Mouse (Mus musculus) adrenal gland (tissue): ENCODE measurements at regions not wholly inside any gene's neighbourhood (a gene's known extent, or its start where the extent isn't known, plus 50 kb on each side); places are given as distances from the start of the nearest gene placed in this dataset.
"Not testable (repeated sequence)": the region's sequence is repeated elsewhere in the genome, so short reads cannot be mapped to it uniquely, and the experiment has no call there.

Experiments
- intact Hi-C: fragments of 180-260 bp; cut with DNase I; formaldehyde crosslinking; loops from one replicate; pipeline ENCODE4 v1.15.1; 2025

- intact Hi-C loops, result no loop called here
Observed at GRCm38 (mm10) chr1:181262496-181262895, 50.7 kb upstream of the Wdr26 start.

- intact Hi-C loops, result no loop called here
Observed at GRCm38 (mm10) chr1:181263216-181263615, 51.4 kb upstream of the Wdr26 start.

GRCm38 (mm10) chr1:181270469-181270868 is 58.7 kb upstream of the Wdr26 start:
- intact Hi-C loops, result loop anchor here (5.0 kb wide), 4 partner anchors 67 to 347 kb away; no protein-coding TSS in a partner anchor

GRCm38 (mm10) chr1:181271164-181271563 is 59.4 kb upstream of the Wdr26 start:
- intact Hi-C loops, result loop anchor here (5.0 kb wide), 4 partner anchors 66 to 346 kb away; no protein-coding TSS in a partner anchor

GRCm38 (mm10) chr1:181271821-181272220 is 60.0 kb upstream of the Wdr26 start:
- intact Hi-C loops, result loop anchor here (5.0 kb wide), 4 partner anchors 65 to 345 kb away; no protein-coding TSS in a partner anchor

GRCm38 (mm10) chr1:181272622-181273296 is 61.0 kb upstream of the Wdr26 start:
- intact Hi-C loops, result loop anchor here (5.0 kb wide), 4 partner anchors 65 to 345 kb away; no protein-coding TSS in a partner anchor

- intact Hi-C loops, result loop anchor here (5.0 kb wide), 4 partner anchors 64 to 344 kb away; no protein-coding TSS in a partner anchor
Observed at GRCm38 (mm10) chr1:181273540-181274204, 61.9 kb upstream of the Wdr26 start.

- intact Hi-C loops, result no loop called here
Observed at GRCm38 (mm10) chr1:181280826-181281225, 69.0 kb upstream of the Wdr26 start.

- intact Hi-C loops, result not testable (repeated sequence)
Observed at GRCm38 (mm10) chr1:181282986-181283385, 69.4 kb upstream of the Cnih3 start.

- intact Hi-C loops, result not testable (repeated sequence)
Observed at GRCm38 (mm10) chr1:181283539-181283938, 68.9 kb upstream of the Cnih3 start.

GRCm38 (mm10) chr1:181284301-181285197 is 67.9 kb upstream of the Cnih3 start:
- intact Hi-C loops, result no loop called here

GRCm38 (mm10) chr1:181285600-181285999 is 66.8 kb upstream of the Cnih3 start:
- intact Hi-C loops, result no loop called here

- intact Hi-C loops, result no loop called here
Observed at GRCm38 (mm10) chr1:181286146-181286545, 66.3 kb upstream of the Cnih3 start.

- intact Hi-C loops, result no loop called here
Observed at GRCm38 (mm10) chr1:181287166-181287565, 65.3 kb upstream of the Cnih3 start.

- intact Hi-C loops, result no loop called here
Observed at GRCm38 (mm10) chr1:181289385-181290035, 62.9 kb upstream of the Cnih3 start.

- intact Hi-C loops, result no loop called here
Observed at GRCm38 (mm10) chr1:181291202-181291601, 61.2 kb upstream of the Cnih3 start.

GRCm38 (mm10) chr1:181291966-181292365 is 60.5 kb upstream of the Cnih3 start:
- intact Hi-C loops, result no loop called here

- intact Hi-C loops, result no loop called here
Observed at GRCm38 (mm10) chr1:181293079-181293865, 59.2 kb upstream of the Cnih3 start.

GRCm38 (mm10) chr1:181295651-181296050 is 56.8 kb upstream of the Cnih3 start:
- intact Hi-C loops, result no loop called here

GRCm38 (mm10) chr1:181298063-181298462 is 54.4 kb upstream of the Cnih3 start:
- intact Hi-C loops, result no loop called here
